Mouse (Mus musculus) gastrocnemius, adult 8-10 months (tissue): Measurements from ENCODE around the gene Adnp. TPM values are rescaled to one million over a fixed set of nuclear protein-coding genes. Genes with fewer than 3 reads are reported as not detected.
"Not testable (repeated sequence)": the region's sequence is repeated elsewhere in the genome, so short reads cannot be mapped to it uniquely, and the experiment has no call there.

Experiments
- DNase-seq, 2 experiments: peaks; one replicate each; pipeline ENCODE4 v3.0.0; 2022; ENCODE audit warnings: low spot score in 2 of 2
- microRNA-seq: library from miRNA; unstranded; fragments of <30 nt; microRNA quantifications from one replicate; pipeline ENCODE4 v1.2.0, GENCODE M21; 2022
- total RNA-seq, 4 experiments: library from RNA; stranded (reverse); gene quantifications; 2 replicates each; pipeline ENCODE4 v1.2.4; 2022

Adnp gene
- total RNA-seq, 4 experiments from 2014 or later: 7.4 to 16.6 (median 13.8) TPM

- DNase-seq: not testable (repeated sequence)
Measured at GRCm38 (mm10) chr2:168157974-168158373, 48.9 kb downstream of the Adnp start.

- DNase-seq: no peak
Measured at GRCm38 (mm10) chr2:168156361-168156760, 50.6 kb downstream of the Adnp start.

GRCm38 (mm10) chr2:168155666-168156065 is 51.2 kb downstream of the Adnp start:
- no peak for DNase-seq

GRCm38 (mm10) chr2:168154090-168154881 is 52.6 kb downstream of the Adnp start:
- DNase-seq: peak; percentile 28 to 47

GRCm38 (mm10) chr2:168149241-168149640 is 57.7 kb downstream of the Adnp start:
- no peak for DNase-seq

GRCm38 (mm10) chr2:168147722-168148432 is 59.0 kb downstream of the Adnp start:
- DNase-seq: no peak

GRCm38 (mm10) chr2:168145437-168145836 is 61.5 kb downstream of the Adnp start:
- DNase-seq: no peak

- no peak for DNase-seq
Measured at GRCm38 (mm10) chr2:168143794-168144193, 63.1 kb downstream of the Adnp start.

GRCm38 (mm10) chr2:168137161-168137560 is 69.8 kb downstream of the Adnp start:
- DNase-seq: no peak

Small RNA genes lying within 50 kb of the gene (microRNA-seq; reads per million reads assigned to microRNA genes)
- gene Gm24561: not detected

Other genes starting within 250 kb of the Adnp start
- gene Ripor3, start 196.5 kb downstream of the Adnp start, total RNA-seq: under 1 TPM in 2 of 4 experiments, not detected in 2; 0.39 to 0.41 TPM
- 1 to 10 TPM in 3 of 4 experiments, under 1 TPM in 1; 0.73 to 1.8 (median 1.2) TPM for gene Pard6b, start 126.1 kb downstream of the Adnp start, total RNA-seq
- gene Gm20716, start 23.3 kb upstream of the Adnp start, total RNA-seq: 10 to 100 TPM; 10.1 to 16.6 (median 14.1) TPM
- 10 to 100 TPM; 49.6 to 72.9 (median 64.6) TPM for gene Dpm1, start 23.5 kb upstream of the Adnp start, total RNA-seq
- 1 to 10 TPM; 4.4 to 5.9 (median 5.6) TPM for gene Mocs3, start 23.5 kb upstream of the Adnp start, total RNA-seq
- under 1 TPM in 1 of 4 experiments, not detected in 3; 0.31 TPM for gene Kcng1, start 74.6 kb upstream of the Adnp start, total RNA-seq